Mouse (Mus musculus): ENCODE measurements around the gene Btbd35f21.
"Not testable (repeated sequence)": the region's sequence is repeated elsewhere in the genome, so short reads cannot be mapped to it uniquely, and the experiment has no call there.

Btbd35f21 gene

DNA sequence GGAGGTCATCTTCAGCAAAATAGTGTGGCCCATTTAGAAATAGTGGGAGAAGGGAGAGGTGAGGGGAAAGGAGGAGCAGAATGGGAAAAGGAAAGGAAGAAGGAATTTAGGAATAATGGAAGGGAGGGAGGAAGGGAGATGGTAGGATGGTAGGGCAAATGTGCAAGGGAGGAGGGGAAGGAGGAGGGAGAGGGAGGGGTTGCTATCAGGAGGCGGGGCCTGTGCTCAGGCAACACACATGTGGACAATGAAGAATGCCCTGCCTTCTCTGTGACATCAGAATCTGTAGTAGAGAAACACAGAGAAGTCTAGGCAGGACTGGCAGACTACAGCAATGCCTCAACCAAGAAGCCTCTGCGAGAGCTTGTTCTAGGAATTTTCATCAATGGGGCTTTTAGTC lies at the start of gene Btbd35f21:
Btbd35f21 (plus strand) TSS at position 301 of the 400 bp plus-strand sequence.
- not testable (repeated sequence) for DNase-seq
